Mouse (Mus musculus) hindbrain, embryonic 16.5 days (tissue): ENCODE measurements at regions not wholly inside any gene's neighbourhood (a gene's known extent, or its start where the extent isn't known, plus 50 kb on each side); places are given as distances from the start of the nearest gene placed in this dataset.
A peak's percentile ranks its signal among the peaks of the same experiment; 100 is the strongest.

Source experiments
- ATAC-seq: fragments of 200-750 bp; cut with Nextera tagmentation; 2 replicates; pipeline ENCODE4 v1.8.0; 2017; ENCODE audit warnings: moderate TSS enrichment, moderate library complexity
- H3K27ac ChIP-seq: fragments of 300-500 bp; sonication (generic); 2 replicates; pipeline ENCODE4 v1.5.1; 2014; ENCODE audit warnings: low read depth, mild to moderate bottlenecking, control low read depth, low read length, moderate library complexity
- H3K27me3 ChIP-seq: fragments of 300-500 bp; sonication (generic); replicated peaks from 2 replicates; pipeline ENCODE4 v1.6.1; 2014; ENCODE audit warnings: low read length; ENCODE audit not compliant: control insufficient read depth, insufficient read depth
- H3K36me3 ChIP-seq: fragments of 300-500 bp; sonication (generic); 2 replicates; pipeline ENCODE4 v1.6.1; 2014; ENCODE audit warnings: mild to moderate bottlenecking, low read length, moderate library complexity, mixed read lengths; ENCODE audit not compliant: control insufficient read depth, insufficient read depth
- H3K4me1 ChIP-seq: fragments of 300-500 bp; sonication (generic); 2 replicates; pipeline ENCODE4 v1.6.1; 2014; ENCODE audit warnings: low read depth, low read length; ENCODE audit not compliant: control insufficient read depth, insufficient read depth
- H3K4me2 ChIP-seq: fragments of 300-500 bp; sonication (generic); 2 replicates; pipeline ENCODE4 v1.6.1; 2014; ENCODE audit warnings: mild to moderate bottlenecking, low read length, control low read depth, moderate library complexity
- H3K4me3 ChIP-seq: fragments of 300-500 bp; sonication (generic); 2 replicates; pipeline ENCODE4 v1.5.1; 2014; ENCODE audit warnings: mild to moderate bottlenecking, low read length, control low read depth, moderate library complexity
- H3K9ac ChIP-seq: fragments of 300-500 bp; sonication (generic); 2 replicates; pipeline ENCODE4 v1.6.1; 2014; ENCODE audit warnings: low read depth, mild to moderate bottlenecking, control low read depth, low read length, moderate library complexity
- H3K9me3 ChIP-seq: fragments of 300-500 bp; sonication (generic); 2 replicates; pipeline ENCODE4 v1.6.1; 2014; ENCODE audit warnings: mild to moderate bottlenecking, low read length, moderate library complexity; ENCODE audit not compliant: control insufficient read depth
- WGBS: fragments of 180-500 bp; shearing (Covaris S2); extraction: QIAGEN DNeasy Blood & Tissue Kit; methylation state at CpG from one replicate; pipeline ENCODE4 v1.1.7; 2014; 5-methylcytosine and 5-hydroxymethylcytosine counted together

- no peaks in the 10 kb centered on the region for H3K9me3 ChIP-seq
- H3K4me1 ChIP-seq: peaks cover 7% of the 10 kb centered on the region
- no peak overlapping the region for H3K4me2 ChIP-seq
- no peak for ATAC-seq
- H3K27me3 ChIP-seq: no peaks in the 10 kb centered on the region
- no peak overlapping the region for H3K9ac ChIP-seq
- no peak overlapping the region for H3K4me3 ChIP-seq
- H3K36me3 ChIP-seq: no peaks in the 10 kb centered on the region
- H3K27ac ChIP-seq: no peak overlapping the region
These were observed 97.1 kb downstream of the Tmem17 start for GRCm38 (mm10) chr11:22608945-22609344.

- no peaks in the 10 kb centered on the region for H3K9me3 ChIP-seq
- H3K27me3 ChIP-seq: no peaks in the 10 kb centered on the region
- peak overlapping the region; percentile 14; the same call in 1 of the 2 replicates for H3K4me2 ChIP-seq
- no peak overlapping the region for H3K27ac ChIP-seq
- 11% methylated on average over 12 of the region's 12 CpGs for WGBS
- peaks cover 7% of the 10 kb centered on the region for H3K4me1 ChIP-seq
- H3K9ac ChIP-seq: no peak overlapping the region
- H3K4me3 ChIP-seq: no peak overlapping the region
- ATAC-seq: no peak
- no peaks in the 10 kb centered on the region for H3K36me3 ChIP-seq
These were observed 98.7 kb downstream of the Tmem17 start for GRCm38 (mm10) chr11:22610433-22611101.

GRCm38 (mm10) chr11:22611102-22611869, 99.4 kb downstream of the Tmem17 start:
- no peak overlapping the region for H3K4me2 ChIP-seq
- H3K36me3 ChIP-seq: no peaks in the 10 kb centered on the region
- 63% methylated on average over 6 of the region's 6 CpGs for WGBS
- H3K9ac ChIP-seq: no peak overlapping the region
- ATAC-seq: no peak
- no peak overlapping the region for H3K27ac ChIP-seq
- no peak overlapping the region for H3K4me3 ChIP-seq
- H3K9me3 ChIP-seq: no peaks in the 10 kb centered on the region
- peaks cover 7% of the 10 kb centered on the region for H3K4me1 ChIP-seq
- H3K27me3 ChIP-seq: no peaks in the 10 kb centered on the region

- ATAC-seq: no peak
- H3K9ac ChIP-seq: no peak overlapping the region
- no peaks in the 10 kb centered on the region for H3K36me3 ChIP-seq
- H3K27me3 ChIP-seq: no peaks in the 10 kb centered on the region
- H3K9me3 ChIP-seq: no peaks in the 10 kb centered on the region
- 57% methylated on average over 2 of the region's 2 CpGs for WGBS
- H3K4me2 ChIP-seq: no peak overlapping the region
- H3K27ac ChIP-seq: no peak overlapping the region
- peaks cover 7% of the 10 kb centered on the region for H3K4me1 ChIP-seq
- H3K4me3 ChIP-seq: no peak overlapping the region
These were observed 101.6 kb downstream of the Tmem17 start for GRCm38 (mm10) chr11:22613500-22613899.

- H3K9me3 ChIP-seq: no peaks in the 10 kb centered on the region
- no peaks in the 10 kb centered on the region for H3K4me1 ChIP-seq
- no peak overlapping the region for H3K27ac ChIP-seq
- H3K27me3 ChIP-seq: no peaks in the 10 kb centered on the region
- 15% methylated on average over 21 of the region's 21 CpGs for WGBS
- peak overlapping the region; percentile 35 for H3K4me3 ChIP-seq
- no peaks in the 10 kb centered on the region for H3K36me3 ChIP-seq
- peak overlapping the region; percentile 59 for H3K9ac ChIP-seq
- H3K4me2 ChIP-seq: peak overlapping the region; percentile 66
- ATAC-seq: peak; percentile 95
These were observed 105.5 kb downstream of the Tmem17 start for GRCm38 (mm10) chr11:22617204-22617874.

GRCm38 (mm10) chr11:22620912-22621705, 109.2 kb downstream of the Tmem17 start:
- WGBS: 65% methylated on average over 8 of the region's 8 CpGs
- no peak overlapping the region for H3K27ac ChIP-seq
- no peaks in the 10 kb centered on the region for H3K9me3 ChIP-seq
- no peak overlapping the region for H3K9ac ChIP-seq
- no peak overlapping the region for H3K4me3 ChIP-seq
- no peak for ATAC-seq
- no peaks in the 10 kb centered on the region for H3K4me1 ChIP-seq
- no peaks in the 10 kb centered on the region for H3K36me3 ChIP-seq
- no peaks in the 10 kb centered on the region for H3K27me3 ChIP-seq
- no peak overlapping the region for H3K4me2 ChIP-seq

- Histone ChIP-seq H3K4me2 (no peak overlapping the region), H3K27me3 (no peaks in the 10 kb centered on the region), H3K27ac (no peak overlapping the region), H3K36me3 (no peaks in the 10 kb centered on the region), H3K9me3 (no peaks in the 10 kb centered on the region), H3K9ac (no peak overlapping the region), H3K4me1 (no peaks in the 10 kb centered on the region), H3K4me3 (no peak overlapping the region)
- WGBS: 68% methylated on average over 6 of the region's 6 CpGs
- no peak for ATAC-seq
These were observed 110.0 kb downstream of the Tmem17 start for GRCm38 (mm10) chr11:22621868-22622267.

GRCm38 (mm10) chr11:22622496-22622997, 110.7 kb downstream of the Tmem17 start:
- no peaks in the 10 kb centered on the region for H3K4me1 ChIP-seq
- H3K4me2 ChIP-seq: no peak overlapping the region
- H3K9me3 ChIP-seq: no peaks in the 10 kb centered on the region
- 63% methylated on average over 8 of the region's 8 CpGs for WGBS
- no peak overlapping the region for H3K9ac ChIP-seq
- no peaks in the 10 kb centered on the region for H3K36me3 ChIP-seq
- H3K27me3 ChIP-seq: no peaks in the 10 kb centered on the region
- no peak overlapping the region for H3K4me3 ChIP-seq
- no peak overlapping the region for H3K27ac ChIP-seq
- ATAC-seq: no peak
